Mouse (Mus musculus): Measurements from ENCODE around the gene Mettl5. TPM values are rescaled to one million over a fixed set of nuclear protein-coding genes. Genes with fewer than 3 reads are reported as not detected.

Mettl5 gene
- total RNA-seq, 2 experiments from 2014 or later: 27.3 to 43.5 TPM

Other genes with a start within 250 kb of the Mettl5 start
- gene Bbs5, start 238.4 kb downstream of the Mettl5 start, total RNA-seq (2014; fragmentation: Nextera tagmentation): 1.4 and 4.1 TPM in 2 replicates
- gene Bbs5, start 238.4 kb downstream of the Mettl5 start, total RNA-seq (2017): 1.6 and 8.2 TPM in 2 replicates
- not detected in 2 replicates for gene Klhl41, start 215.5 kb downstream of the Mettl5 start, total RNA-seq (2014; fragmentation: Nextera tagmentation)
- not detected in 2 replicates for gene Klhl41, start 215.5 kb downstream of the Mettl5 start, total RNA-seq (2017)
- 21.4 and 25.6 TPM in 2 replicates for gene Fastkd1, start 172.1 kb downstream of the Mettl5 start, total RNA-seq (2014; fragmentation: Nextera tagmentation)
- gene Fastkd1, start 172.1 kb downstream of the Mettl5 start, total RNA-seq (2017): 12.6 and 18.4 TPM in 2 replicates
- gene Ppig, start 163.1 kb downstream of the Mettl5 start, total RNA-seq (2014; fragmentation: Nextera tagmentation): 73.4 and 94.4 TPM in 2 replicates
- 72.8 and 124 TPM in 2 replicates for gene Ppig, start 163.1 kb downstream of the Mettl5 start, total RNA-seq (2017)
- 0.89 and 3.2 TPM in 2 replicates for gene Ccdc173, start 96.0 kb downstream of the Mettl5 start, total RNA-seq (2014; fragmentation: Nextera tagmentation)
- gene Ccdc173, start 96.0 kb downstream of the Mettl5 start, total RNA-seq (2017): 1.0 and 1.1 TPM in 2 replicates
- 21.3 and 26.7 TPM in 2 replicates for gene Phospho2, start 96.0 kb downstream of the Mettl5 start, total RNA-seq (2014; fragmentation: Nextera tagmentation)
- gene Phospho2, start 96.0 kb downstream of the Mettl5 start, total RNA-seq (2017): 28.5 and 31.2 TPM in 2 replicates
- gene Klhl23, start 63.7 kb downstream of the Mettl5 start, total RNA-seq (2014; fragmentation: Nextera tagmentation): 25.4 and 31.5 TPM in 2 replicates
- gene Klhl23, start 63.7 kb downstream of the Mettl5 start, total RNA-seq (2017): 35.8 and 41.7 TPM in 2 replicates
- 248 and 394 TPM in 2 replicates for gene Ssb, start 24.1 kb downstream of the Mettl5 start, total RNA-seq (2014; fragmentation: Nextera tagmentation)
- gene Ssb, start 24.1 kb downstream of the Mettl5 start, total RNA-seq (2017): 771 and 927 TPM in 2 replicates
- 31.5 and 37.1 TPM in 2 replicates for gene Ubr3, start 11.6 kb upstream of the Mettl5 start, total RNA-seq (2014; fragmentation: Nextera tagmentation)
- 39.3 and 67.1 TPM in 2 replicates for gene Ubr3, start 11.6 kb upstream of the Mettl5 start, total RNA-seq (2017)
- gene Myo3b, start 153.5 kb upstream of the Mettl5 start, total RNA-seq (2014; fragmentation: Nextera tagmentation): not detected in 2 replicates
- gene Myo3b, start 153.5 kb upstream of the Mettl5 start, total RNA-seq (2017): not detected in 2 replicates

Data from megakaryocyte-erythroid progenitor cell, adult 5-6 weeks (primary cell).